Mouse (Mus musculus): Measurements from ENCODE around the gene Gm156.
"Not testable (repeated sequence)": the region's sequence is repeated elsewhere in the genome, so short reads cannot be mapped to it uniquely, and the experiment has no call there.

DNA sequence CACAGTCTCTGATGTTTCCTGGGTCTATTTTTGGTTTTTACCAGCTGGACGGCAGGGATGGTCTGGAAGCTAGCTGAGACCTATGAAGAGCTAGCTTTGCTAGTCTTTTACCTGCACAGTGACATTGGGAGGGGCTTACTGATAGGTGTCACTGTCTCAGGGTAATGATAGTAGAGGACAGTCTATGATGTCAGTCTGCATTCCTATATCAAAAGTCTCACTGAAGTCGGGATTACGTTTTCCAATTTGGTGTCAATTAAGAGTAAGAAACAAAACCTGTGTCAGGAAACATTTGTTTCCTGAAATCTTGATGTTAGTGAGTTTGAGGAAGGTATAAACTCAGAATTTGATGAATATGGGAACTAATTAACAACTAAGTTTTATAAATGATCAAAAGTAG lies at the start of gene Gm156:
- not testable (repeated sequence) for TF ChIP-seq CHD2 (IDR thresholded peaks at IDR 0.05; ENCODE audit: low read depth, low read length); ZC3H11A (IDR thresholded peaks at IDR 0.05; ENCODE audit: borderline replicate concordance, low read depth, low read length); MAFK (IDR thresholded peaks at IDR 0.05; ENCODE audit: insufficient read depth, low read depth, low read length)
